Mouse (Mus musculus): Measurements from ENCODE around the gene Gm20388. TPM values are rescaled to one million over a fixed set of nuclear protein-coding genes. Genes with fewer than 3 reads are reported as not detected.

Gm20388 gene
- total RNA-seq, 1 experiment: 27.0 TPM

DNA sequence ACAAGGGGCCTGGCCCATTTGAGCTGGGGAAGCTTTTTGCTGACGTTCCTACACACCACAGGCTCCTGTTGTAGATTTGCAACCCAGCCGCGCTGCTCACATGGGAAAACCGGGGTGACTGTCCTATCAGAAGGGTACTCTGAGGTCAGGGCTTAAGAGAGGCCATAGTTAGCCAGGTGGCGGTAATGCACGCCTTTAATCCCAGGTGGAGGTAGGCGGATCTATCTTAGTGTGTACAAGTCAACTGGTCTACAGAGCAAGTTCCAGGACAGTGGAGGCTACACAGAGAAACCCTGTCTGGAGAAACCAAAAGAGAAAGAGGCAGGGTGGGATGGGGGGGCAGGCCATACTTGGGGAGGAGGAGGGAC, 2409.1 kb downstream of the Gm20388 start:
- peak overlapping the region; percentile 14; the same call in 1 of the 2 replicates for H3K27ac ChIP-seq (ENCODE audit: insufficient read depth, low read depth, low read length, poor library complexity, severe bottlenecking)
- in situ Hi-C loops (cut with MboI; ENCODE audit: low sequenced_read_pairs in 2 of 2, unreplicated experiment in 2 of 2): no loop called here
- TF ChIP-seq CHD2 (IDR thresholded peaks at IDR 0.05; ENCODE audit: low read depth, low read length) (no peak), ZNF384 (IDR thresholded peaks at IDR 0.05; ENCODE audit: low read depth, low read length) (no peak), MAFK (IDR thresholded peaks at IDR 0.05; ENCODE audit: insufficient read depth, low read depth, low read length) (no peak), HCFC1 (IDR thresholded peaks at IDR 0.05; ENCODE audit: borderline replicate concordance, insufficient read depth, low read length) (no peak), ZC3H11A (IDR thresholded peaks at IDR 0.05; ENCODE audit: borderline replicate concordance, low read depth, low read length) (no peak)
- H3K36me3 ChIP-seq (ENCODE audit: control insufficient read depth, insufficient read depth, low read length, poor library complexity, severe bottlenecking): no peaks in the 10 kb centered on the region
- H3K9me3 ChIP-seq (ENCODE audit: control insufficient read depth, insufficient read depth, low read depth, low read length): no peaks in the 10 kb centered on the region
- DNase-seq (ENCODE audit: low read depth, low spot score): no peak
- no peak overlapping the region for H3K4me3 ChIP-seq (ENCODE audit: insufficient read depth in 1 of 2, low read depth in 1 of 2, low read length in 2 of 2, poor library complexity in 1 of 2, severe bottlenecking in 1 of 2)
- H3K4me1 ChIP-seq (ENCODE audit: control insufficient read depth in 2 of 2, insufficient read depth in 2 of 2, low read length in 2 of 2, poor library complexity in 1 of 2): peaks cover 2 to 54% of the 10 kb centered on the region in 2 experiments; a peak in 3 of 4 replicates
- H3K9ac ChIP-seq (ENCODE audit: insufficient read depth, low read depth, low read length, poor library complexity, severe bottlenecking): no peak overlapping the region

DNA sequence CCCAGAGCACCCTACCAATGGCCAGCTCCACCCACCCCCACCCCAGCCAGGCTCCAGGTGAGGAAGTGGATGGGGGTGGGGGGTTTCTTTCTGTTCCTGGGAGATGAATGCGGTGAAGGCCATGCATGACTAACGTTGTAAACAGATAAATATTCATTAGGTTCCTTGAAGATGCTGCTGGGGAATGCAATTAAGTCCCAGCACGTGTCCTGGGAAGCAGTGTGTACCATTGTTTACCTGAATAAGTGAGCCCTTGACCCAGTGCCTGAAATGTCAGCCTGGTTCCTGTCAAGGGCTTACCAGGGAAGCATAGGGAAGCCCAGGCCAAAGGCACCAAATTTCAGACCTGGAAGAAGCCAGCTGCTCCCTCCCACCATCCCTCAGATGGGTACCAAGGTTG, 2409.9 kb downstream of the Gm20388 start:
- Histone ChIP-seq H3K9ac (ENCODE audit: insufficient read depth, low read depth, low read length, poor library complexity, severe bottlenecking) (no peak overlapping the region), H3K4me3 (ENCODE audit: insufficient read depth in 1 of 2, low read depth in 1 of 2, low read length in 2 of 2, poor library complexity in 1 of 2, severe bottlenecking in 1 of 2) (no peak overlapping the region), H3K9me3 (ENCODE audit: control insufficient read depth, insufficient read depth, low read depth, low read length) (no peaks in the 10 kb centered on the region), H3K36me3 (ENCODE audit: control insufficient read depth, insufficient read depth, low read length, poor library complexity, severe bottlenecking) (no peaks in the 10 kb centered on the region), H3K4me1 (ENCODE audit: control insufficient read depth in 2 of 2, insufficient read depth in 2 of 2, low read length in 2 of 2, poor library complexity in 1 of 2) (peaks cover 2 to 48% of the 10 kb centered on the region in 2 experiments; a peak in 3 of 4 replicates), H3K27ac (ENCODE audit: insufficient read depth, low read depth, low read length, poor library complexity, severe bottlenecking) (no peak overlapping the region)
- in situ Hi-C loops (cut with MboI; ENCODE audit: low sequenced_read_pairs in 2 of 2, unreplicated experiment in 2 of 2): no loop called here
- no peak for TF ChIP-seq ZNF384 (IDR thresholded peaks at IDR 0.05; ENCODE audit: low read depth, low read length)
- TF ChIP-seq ZC3H11A (IDR thresholded peaks at IDR 0.05; ENCODE audit: borderline replicate concordance, low read depth, low read length): no peak
- no peak for TF ChIP-seq CHD2 (IDR thresholded peaks at IDR 0.05; ENCODE audit: low read depth, low read length)
- no peak for TF ChIP-seq HCFC1 (IDR thresholded peaks at IDR 0.05; ENCODE audit: borderline replicate concordance, insufficient read depth, low read length)
- no peak for TF ChIP-seq MAFK (IDR thresholded peaks at IDR 0.05; ENCODE audit: insufficient read depth, low read depth, low read length)
- DNase-seq (ENCODE audit: low read depth, low spot score): no peak

DNA sequence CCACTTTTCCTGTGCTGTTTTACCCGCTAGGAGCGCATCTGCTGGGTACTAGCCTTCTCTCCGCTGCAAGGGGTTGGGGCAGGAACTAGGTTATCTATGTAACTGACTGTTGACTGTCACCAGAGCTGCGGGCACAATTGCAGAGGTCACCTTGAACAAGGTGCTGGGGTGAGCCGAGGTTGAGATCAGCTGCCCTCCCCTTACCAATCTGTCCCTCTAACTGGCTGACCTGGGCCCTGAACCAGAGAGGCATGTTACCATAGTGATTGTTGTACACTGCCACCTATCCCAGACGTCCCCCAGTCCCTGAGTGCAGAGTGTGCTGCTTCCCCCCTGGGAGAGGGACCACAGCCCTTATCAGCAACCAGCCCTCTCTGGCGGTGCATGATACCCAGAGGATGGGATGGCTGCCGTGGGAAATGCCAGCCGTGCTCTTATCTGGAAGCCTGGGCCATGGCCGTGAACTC, 2410.8 kb downstream of the Gm20388 start:
- no peak overlapping the region for H3K27ac ChIP-seq (ENCODE audit: insufficient read depth, low read depth, low read length, poor library complexity, severe bottlenecking)
- peaks cover 2 to 47% of the 10 kb centered on the region in 2 experiments; a peak in 3 of 4 replicates for H3K4me1 ChIP-seq (ENCODE audit: control insufficient read depth in 2 of 2, insufficient read depth in 2 of 2, low read length in 2 of 2, poor library complexity in 1 of 2)
- H3K9me3 ChIP-seq (ENCODE audit: control insufficient read depth, insufficient read depth, low read depth, low read length): no peaks in the 10 kb centered on the region
- H3K4me3 ChIP-seq (ENCODE audit: insufficient read depth in 1 of 2, low read depth in 1 of 2, low read length in 2 of 2, poor library complexity in 1 of 2, severe bottlenecking in 1 of 2): no peak overlapping the region
- no peak for TF ChIP-seq ZC3H11A (IDR thresholded peaks at IDR 0.05; ENCODE audit: borderline replicate concordance, low read depth, low read length)
- TF ChIP-seq ZNF384 (IDR thresholded peaks at IDR 0.05; ENCODE audit: low read depth, low read length): no peak
- no peak for TF ChIP-seq MAFK (IDR thresholded peaks at IDR 0.05; ENCODE audit: insufficient read depth, low read depth, low read length)
- TF ChIP-seq HCFC1 (IDR thresholded peaks at IDR 0.05; ENCODE audit: borderline replicate concordance, insufficient read depth, low read length): no peak
- no peak for TF ChIP-seq CHD2 (IDR thresholded peaks at IDR 0.05; ENCODE audit: low read depth, low read length)
- in situ Hi-C loops (cut with MboI; ENCODE audit: low sequenced_read_pairs in 2 of 2, unreplicated experiment in 2 of 2): no loop called here
- DNase-seq (ENCODE audit: low read depth, low spot score): no peak
- H3K36me3 ChIP-seq (ENCODE audit: control insufficient read depth, insufficient read depth, low read length, poor library complexity, severe bottlenecking): no peaks in the 10 kb centered on the region
- 0 out of 2 replicates have a peak overlapping the region, but pooled peaks have one; percentile 0 for H3K9ac ChIP-seq (ENCODE audit: insufficient read depth, low read depth, low read length, poor library complexity, severe bottlenecking)

DNA sequence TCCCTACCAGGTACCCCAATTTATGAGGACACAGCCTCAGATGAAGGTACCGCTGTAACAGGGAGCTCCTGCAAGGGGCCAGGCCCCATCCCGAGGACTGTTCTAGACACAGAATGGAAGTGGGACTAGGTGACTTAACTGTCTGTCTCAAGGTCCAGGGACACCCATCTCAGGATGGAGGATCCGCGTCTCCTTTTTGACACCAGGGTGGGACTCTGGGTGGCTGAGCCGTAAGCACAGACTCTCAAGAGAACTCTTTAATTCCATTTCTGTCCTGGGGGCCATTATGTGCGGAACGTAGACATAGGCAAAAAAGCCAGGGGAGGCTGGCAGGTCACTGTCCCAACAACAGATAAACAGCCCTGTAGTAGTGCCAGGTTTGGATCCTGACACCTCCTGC, 2411.5 kb downstream of the Gm20388 start:
- no peak for TF ChIP-seq ZNF384 (IDR thresholded peaks at IDR 0.05; ENCODE audit: low read depth, low read length)
- no peak for TF ChIP-seq ZC3H11A (IDR thresholded peaks at IDR 0.05; ENCODE audit: borderline replicate concordance, low read depth, low read length)
- TF ChIP-seq MAFK (IDR thresholded peaks at IDR 0.05; ENCODE audit: insufficient read depth, low read depth, low read length): no peak
- TF ChIP-seq CHD2 (IDR thresholded peaks at IDR 0.05; ENCODE audit: low read depth, low read length): no peak
- no peak for TF ChIP-seq HCFC1 (IDR thresholded peaks at IDR 0.05; ENCODE audit: borderline replicate concordance, insufficient read depth, low read length)
- H3K27ac ChIP-seq (ENCODE audit: insufficient read depth, low read depth, low read length, poor library complexity, severe bottlenecking): no peak overlapping the region
- no peak overlapping the region for H3K9ac ChIP-seq (ENCODE audit: insufficient read depth, low read depth, low read length, poor library complexity, severe bottlenecking)
- no peak for DNase-seq (ENCODE audit: low read depth, low spot score)
- peaks cover 2 to 44% of the 10 kb centered on the region in 2 experiments; a peak in 3 of 4 replicates for H3K4me1 ChIP-seq (ENCODE audit: control insufficient read depth in 2 of 2, insufficient read depth in 2 of 2, low read length in 2 of 2, poor library complexity in 1 of 2)
- H3K4me3 ChIP-seq (ENCODE audit: insufficient read depth in 1 of 2, low read depth in 1 of 2, low read length in 2 of 2, poor library complexity in 1 of 2, severe bottlenecking in 1 of 2): no peak overlapping the region
- no peaks in the 10 kb centered on the region for H3K36me3 ChIP-seq (ENCODE audit: control insufficient read depth, insufficient read depth, low read length, poor library complexity, severe bottlenecking)
- no peaks in the 10 kb centered on the region for H3K9me3 ChIP-seq (ENCODE audit: control insufficient read depth, insufficient read depth, low read depth, low read length)
- in situ Hi-C loops (cut with MboI; ENCODE audit: low sequenced_read_pairs in 2 of 2, unreplicated experiment in 2 of 2): no loop called here
